Comparison of ENCODE assay signal across 16 mouse cellular contexts in the genomic region with DNA sequence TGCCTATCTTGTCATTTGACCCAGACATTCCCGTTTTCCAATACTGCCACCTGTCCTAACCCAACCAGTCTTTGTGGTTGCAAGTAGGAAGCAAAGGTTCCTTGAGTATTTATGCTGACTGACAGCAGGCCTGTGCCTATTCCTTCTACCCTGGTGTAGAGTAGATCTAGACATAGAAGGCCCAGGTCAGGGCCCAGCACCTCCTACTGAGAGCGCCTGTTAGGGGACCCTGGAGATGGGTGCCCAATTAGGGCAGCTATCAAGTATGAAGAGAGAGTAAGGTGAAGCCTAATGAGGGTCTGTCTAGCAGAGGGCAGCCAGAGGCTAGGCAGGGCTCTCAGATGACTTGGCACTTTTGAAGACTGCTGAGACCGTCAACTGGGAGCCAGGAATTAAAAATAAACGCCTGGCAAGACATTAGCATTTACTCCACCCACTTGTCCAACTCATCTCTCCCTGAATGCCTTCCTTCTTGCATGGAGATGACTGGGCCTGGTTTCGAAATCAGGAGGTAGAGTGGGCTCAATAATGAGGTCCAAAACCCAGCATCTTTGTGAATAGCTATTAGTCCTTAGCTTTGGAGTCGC. TPM values are rescaled to one million over a fixed set of nuclear protein-coding genes. Genes with fewer than 3 reads are reported as not detected.
DNase-seq lines count a peak whose midpoint lies in the region; ATAC-seq and TF ChIP-seq lines count a peak whose summit lies in the region.
"Had no signal": no experiment of that assay in that cellular context is flagged by ENCODE, and none has a peak within 500 bp of the region (broad histone marks: within the 10 kb centered on the region; RNA-seq: fewer than 3 reads in every experiment).

No protein-coding gene starts in this region.

- peaks cover 5% of the 10 kb centered on the region; the same call in 1 of the 2 replicates for H3K36me3 ChIP-seq in hindbrain, embryonic 16.5 days (ENCODE audit: control insufficient read depth, insufficient read depth, low read length)
- H3K36me3 ChIP-seq in lung, postnatal 0 days (ENCODE audit: insufficient read depth, low read length): no peaks in the 10 kb centered on the region
- H3K36me3 ChIP-seq: embryonic facial prominence, embryonic 15.5 days; limb, embryonic 13.5 days; midbrain, embryonic 12.5 days had no signal

- no peaks in the 10 kb centered on the region for H3K9me3 ChIP-seq in hindbrain, embryonic 16.5 days (ENCODE audit: control insufficient read depth, low read length)
- H3K9me3 ChIP-seq in lung, postnatal 0 days (ENCODE audit: low read length): no peaks in the 10 kb centered on the region
- H3K9me3 ChIP-seq: embryonic facial prominence, embryonic 15.5 days; limb, embryonic 13.5 days; midbrain, embryonic 12.5 days had no signal

- H3K4me2 ChIP-seq in hindbrain, embryonic 16.5 days (ENCODE audit: low read length): peak overlapping the region; percentile 76
- no peak overlapping the region for H3K4me2 ChIP-seq in lung, postnatal 0 days (replicated peaks; ENCODE audit: low read depth, low read length)
- H3K4me2 ChIP-seq: embryonic facial prominence, embryonic 15.5 days had no signal

- no peaks in the 10 kb centered on the region for H3K27me3 ChIP-seq in hindbrain, embryonic 16.5 days (replicated peaks; ENCODE audit: control insufficient read depth, insufficient read depth, low read length)
- peaks cover 15% of the 10 kb centered on the region; the same call in 1 of the 2 replicates for H3K27me3 ChIP-seq in lung, postnatal 0 days (replicated peaks; ENCODE audit: insufficient read depth, low read length)

- 81% methylated on average over 6 of the region's 6 CpGs for WGBS in hindbrain, embryonic 16.5 days
- 57% methylated on average over 6 of the region's 6 CpGs for WGBS in lung, postnatal 0 days

- peak overlapping the region; percentile 88 for H3K4me3 ChIP-seq in gastrocnemius, adult 2 months
- no peak overlapping the region for H3K4me3 ChIP-seq in layer of hippocampus, adult 2 months
- H3K4me3 ChIP-seq in hindbrain, embryonic 16.5 days (ENCODE audit: low read length): no peak overlapping the region
- no peak overlapping the region for H3K4me3 ChIP-seq in lung, postnatal 0 days (ENCODE audit: low read depth, low read length)
- H3K4me3 ChIP-seq: embryonic facial prominence, embryonic 15.5 days had no signal

- peak; percentile 68 for DNase-seq in gastrocnemius, adult 2 months
- DNase-seq in gastrocnemius, postnatal 4 days (ENCODE audit: low spot score in 2 of 2): no peak
- DNase-seq in layer of hippocampus, adult 2 months (ENCODE audit: low spot score in 2 of 2): no peak
- no peak for DNase-seq in layer of hippocampus, adult 9-11 months
- peak; percentile 39 for DNase-seq in cerebellum, adult 8-10 months
- DNase-seq in lung, postnatal 0 days (ENCODE audit: low spot score): no peak
- no peak for DNase-seq in adrenal gland, adult 8-10 months
- DNase-seq: lung, adult 2 months; thymus, postnatal 14 days had no signal

- intact Hi-C loops in gastrocnemius, adult 2 months (cut with DNase I): no loop called here

- no peak for TF ChIP-seq EP300 in lung, postnatal 0 days (IDR thresholded peaks at IDR 0.05)

- H3K27ac ChIP-seq in gastrocnemius, adult 2 months: peak overlapping the region; percentile 99
- peak overlapping the region; percentile 99 for H3K27ac ChIP-seq in layer of hippocampus, adult 2 months
- no peak overlapping the region; the same call in 1 of the 2 replicates for H3K27ac ChIP-seq in hindbrain, embryonic 16.5 days (ENCODE audit: low read depth, low read length)
- H3K27ac ChIP-seq in lung, postnatal 0 days (ENCODE audit: low read length): no peak overlapping the region
- H3K27ac ChIP-seq: embryonic facial prominence, embryonic 15.5 days; limb, embryonic 13.5 days had no signal

- TF ChIP-seq CTCF in gastrocnemius, adult 2 months (IDR thresholded peaks at IDR 0.05): no peak
- TF ChIP-seq CTCF in layer of hippocampus, adult 2 months (conservative IDR thresholded peaks at IDR 0.05): no peak
- TF ChIP-seq CTCF in lung, postnatal 0 days (IDR thresholded peaks at IDR 0.05): no peak

- ATAC-seq in hindbrain, embryonic 16.5 days: no peak
- no peak for ATAC-seq in lung, postnatal 0 days
- ATAC-seq: intestine, embryonic 16.5 days; Patski had no signal

- H3K4me1 ChIP-seq in hindbrain, embryonic 16.5 days (ENCODE audit: control insufficient read depth, insufficient read depth, low read depth, low read length): peaks cover 30% of the 10 kb centered on the region
- no peaks in the 10 kb centered on the region for H3K4me1 ChIP-seq in lung, postnatal 0 days (ENCODE audit: insufficient read depth, low read depth, low read length)

- H3K9ac ChIP-seq in hindbrain, embryonic 16.5 days (ENCODE audit: low read depth, low read length): no peak overlapping the region
- H3K9ac ChIP-seq in lung, postnatal 0 days (replicated peaks; ENCODE audit: low read depth): no peak overlapping the region
- H3K9ac ChIP-seq: embryonic facial prominence, embryonic 15.5 days; limb, embryonic 13.5 days had no signal

RNA-seq across cellular contexts. Expression of a gene that starts 1.0 kb away (rescaled TPM):
- total RNA-seq in gastrocnemius, adult 2 months (2021): 1,000 to 10,000 TPM; 2,005 to 2,177 TPM
- 100 to 1,000 TPM; 639 to 677 TPM for total RNA-seq in gastrocnemius, postnatal 4 days (2021)
- 1,000 to 10,000 TPM; 1,145 to 1,175 TPM for total RNA-seq in layer of hippocampus, adult 2 months (2021)
- polyA plus RNA-seq in hindbrain, embryonic 16.5 days (2015; fragmentation: Nextera tagmentation; extraction: Ambion mirVana): 5.4 and 9.7 TPM in 2 replicates
- polyA plus RNA-seq in lung, postnatal 0 days (2015; fragmentation: Nextera tagmentation; extraction: Ambion mirVana): 0.14 and 0.20 TPM in 2 replicates
- 10 to 100 TPM; 65.8 to 85.9 (median 68.2) TPM for total RNA-seq in adrenal gland, adult 8-10 months (2022)
- polyA plus RNA-seq: limb, embryonic 13.5 days; Patski had no signal

RNA-seq across cellular contexts. Expression of a gene that starts 22.7 kb away (rescaled TPM):
- not detected for total RNA-seq in gastrocnemius, adult 2 months (2021)
- not detected for total RNA-seq in gastrocnemius, postnatal 4 days (2021)
- total RNA-seq in layer of hippocampus, adult 2 months (2021): 100 to 1,000 TPM; 327 to 335 TPM
- 41.4 and 47.3 TPM in 2 replicates for polyA plus RNA-seq in hindbrain, embryonic 16.5 days (2015; fragmentation: Nextera tagmentation; extraction: Ambion mirVana)
- polyA plus RNA-seq in lung, postnatal 0 days (2015; fragmentation: Nextera tagmentation; extraction: Ambion mirVana): 0.04 TPM in 1 of 2 replicates, not detected in the other
- total RNA-seq in adrenal gland, adult 8-10 months (2022): 10 to 100 TPM in 2 of 4 experiments, 1 to 10 TPM in 2; 5.8 to 14.8 (median 10.0) TPM

RNA-seq across cellular contexts. Expression of a gene that starts 29.2 kb away (rescaled TPM):
- total RNA-seq in gastrocnemius, adult 2 months (2021): 10 to 100 TPM; 39.1 to 46.2 TPM
- total RNA-seq in gastrocnemius, postnatal 4 days (2021): 10 to 100 TPM; 67.4 to 71.2 TPM
- 10 to 100 TPM; 85.4 to 90.2 TPM for total RNA-seq in layer of hippocampus, adult 2 months (2021)
- polyA plus RNA-seq in hindbrain, embryonic 16.5 days (2015; fragmentation: Nextera tagmentation; extraction: Ambion mirVana): 380 and 389 TPM in 2 replicates
- 261 and 262 TPM in 2 replicates for polyA plus RNA-seq in lung, postnatal 0 days (2015; fragmentation: Nextera tagmentation; extraction: Ambion mirVana)
- 10 to 100 TPM; 66.8 to 74.0 (median 69.9) TPM for total RNA-seq in adrenal gland, adult 8-10 months (2022)

RNA-seq across cellular contexts. Expression of a gene that starts 44.8 kb away (rescaled TPM):
- not detected for total RNA-seq in gastrocnemius, adult 2 months (2021)
- total RNA-seq in gastrocnemius, postnatal 4 days (2021): under 1 TPM in 1 of 2 experiments, not detected in 1; 0.10 TPM
- total RNA-seq in layer of hippocampus, adult 2 months (2021): under 1 TPM in 1 of 2 experiments, not detected in 1; 0.10 TPM
- polyA plus RNA-seq in hindbrain, embryonic 16.5 days (2015; fragmentation: Nextera tagmentation; extraction: Ambion mirVana): not detected in 2 replicates
- 0.23 and 0.25 TPM in 2 replicates for polyA plus RNA-seq in lung, postnatal 0 days (2015; fragmentation: Nextera tagmentation; extraction: Ambion mirVana)
- under 1 TPM in 3 of 4 experiments, not detected in 1; 0.10 to 0.40 (median 0.13) TPM for total RNA-seq in adrenal gland, adult 8-10 months (2022)
- total RNA-seq: layer of hippocampus, adult 8-10 months had no signal
- polyA plus RNA-seq: limb, embryonic 13.5 days; midbrain, embryonic 12.5 days; Patski had no signal

RNA-seq across cellular contexts. Expression of a gene that starts 55.2 kb away (rescaled TPM):
- total RNA-seq in gastrocnemius, adult 2 months (2021): under 1 TPM; 0.17 to 0.28 TPM
- total RNA-seq in gastrocnemius, postnatal 4 days (2021): not detected
- under 1 TPM; 0.12 to 0.41 TPM for total RNA-seq in layer of hippocampus, adult 2 months (2021)
- polyA plus RNA-seq in hindbrain, embryonic 16.5 days (2015; fragmentation: Nextera tagmentation; extraction: Ambion mirVana): 0.21 and 0.35 TPM in 2 replicates
- polyA plus RNA-seq in lung, postnatal 0 days (2015; fragmentation: Nextera tagmentation; extraction: Ambion mirVana): 2.5 and 2.6 TPM in 2 replicates
- total RNA-seq in adrenal gland, adult 8-10 months (2022): 1 to 10 TPM in 1 of 4 experiments, under 1 TPM in 3; 0.42 to 1.0 (median 0.67) TPM
- polyA plus RNA-seq: Patski had no signal

Comparison
In these comparisons a context has a peak if more than half of its experiments do, and no peak if none do; other contexts are left out.
1. DNase-seq: peak in gastrocnemius, adult 2 months (single experiment) and cerebellum, adult 8-10 months (single experiment); none in gastrocnemius, postnatal 4 days (0 of 2), layer of hippocampus, adult 2 months (0 of 2), layer of hippocampus, adult 9-11 months (single experiment), lung, postnatal 0 days (single experiment) and adrenal gland, adult 8-10 months (single experiment).
2. H3K27ac ChIP-seq: peak in gastrocnemius, adult 2 months (single experiment) and layer of hippocampus, adult 2 months (single experiment); none in hindbrain, embryonic 16.5 days (single experiment) and lung, postnatal 0 days (single experiment).
3. RNA of a gene that starts 1.0 kb away (total RNA-seq): 2,005 to 2,177 TPM in gastrocnemius, adult 2 months, 1,145 to 1,175 TPM in layer of hippocampus, adult 2 months and 639 to 677 TPM in gastrocnemius, postnatal 4 days; 65.8 to 85.9 TPM in adrenal gland, adult 8-10 months; every median in the first group is over 4 times any median in the second.
4. RNA of a gene that starts 22.7 kb away (total RNA-seq): 327 to 335 TPM in layer of hippocampus, adult 2 months; 5.8 to 14.8 TPM in adrenal gland, adult 8-10 months, not detected in gastrocnemius, postnatal 4 days and not detected in gastrocnemius, adult 2 months; every median in the first group is over 10 times any median in the second.